Comparison of ENCODE assay signal across 24 mouse cellular contexts in genomic region chr13:45797696-45798095, GRCm38 (mm10).
DNase-seq lines count a peak whose midpoint lies in the region; ATAC-seq and TF ChIP-seq lines count a peak whose summit lies in the region.
"Had no signal": no experiment of that assay in that cellular context is flagged by ENCODE, and none has a peak within 500 bp of the region (broad histone marks: within the 10 kb centered on the region; RNA-seq: fewer than 3 reads in every experiment).

No protein-coding gene starts in this region.

- peaks cover 11% of the 10 kb centered on the region for H3K4me1 ChIP-seq in heart, adult 2 months (ENCODE audit: control insufficient read depth, insufficient read depth, low read length)
- peaks cover 28% of the 10 kb centered on the region for H3K4me1 ChIP-seq in bone marrow macrophage, adult 2 months (ENCODE audit: control insufficient read depth, insufficient read depth, low read length)
- no peaks in the 10 kb centered on the region for H3K4me1 ChIP-seq in limb, embryonic 10.5 days
- H3K4me1 ChIP-seq: forebrain, embryonic 15.5 days; limb, embryonic 15.5 days; liver, embryonic 15.5 days; neural tube, embryonic 15.5 days had no signal

- no peak overlapping the region for H3K9ac ChIP-seq in heart, adult 2 months (ENCODE audit: low read depth, low read length)
- H3K9ac ChIP-seq: forebrain, embryonic 15.5 days; heart, embryonic 12.5 days; hindbrain, embryonic 14.5 days; limb, embryonic 15.5 days; liver, embryonic 15.5 days; neural tube, embryonic 15.5 days had no signal

- H3K4me3 ChIP-seq in heart, adult 2 months, result no peak overlapping the region
- no peak overlapping the region for H3K4me3 ChIP-seq in bone marrow macrophage, adult 2 months (ENCODE audit: insufficient read depth, low read length)
- H3K4me3 ChIP-seq in limb, embryonic 10.5 days, result no peak overlapping the region
- H3K4me3 ChIP-seq: forebrain, embryonic 15.5 days; heart, embryonic 12.5 days; left cerebral cortex, adult 2 months; limb, embryonic 15.5 days; liver, embryonic 15.5 days; neural tube, embryonic 15.5 days had no signal

- no peaks in the 10 kb centered on the region for H3K79me2 ChIP-seq in heart, adult 2 months (replicated peaks; ENCODE audit: control insufficient read depth, insufficient read depth, low read length)

- TF ChIP-seq CTCF in heart, adult 2 months (IDR thresholded peaks at IDR 0.05), result no peak
- no peak for TF ChIP-seq CTCF in bone marrow macrophage, adult 2 months (IDR thresholded peaks at IDR 0.05; ENCODE audit: low read depth, low read length)

- 30% methylated on average over 6 of the region's 6 CpGs for WGBS in heart, adult 2 months
- 91% methylated on average over 6 of the region's 6 CpGs for WGBS in limb, embryonic 10.5 days

- TF ChIP-seq EP300 in heart, adult 2 months (IDR thresholded peaks at IDR 0.05; ENCODE audit: insufficient read depth, low read depth, low read length), result no peak

- no peak for TF ChIP-seq POLR2A in heart, adult 2 months (IDR thresholded peaks at IDR 0.05; ENCODE audit: insufficient read depth, low read depth, low read length)
- no peak for TF ChIP-seq POLR2A in bone marrow macrophage, adult 2 months (IDR thresholded peaks at IDR 0.05; ENCODE audit: borderline replicate concordance, low read depth, low read length)

- peak; percentile 27 to 48; a peak in 2 of 4 replicates for ATAC-seq in hematopoietic stem cell, adult 5-6 weeks (replicated peaks in 1 of 2; ENCODE audit: insufficient read depth in 1 of 2, low FRiP score in 2 of 2, low TSS enrichment in 1 of 2, low read depth in 1 of 2, poor library complexity in 2 of 2, severe bottlenecking in 2 of 2)
- ATAC-seq in erythroblast, adult 5-6 weeks (replicated peaks; ENCODE audit: low FRiP score, poor library complexity, severe bottlenecking), result no peak
- ATAC-seq: forebrain, embryonic 15.5 days; inflammation-experienced regulatory T-cells, adult 6 months had no signal

- DNase-seq in heart, adult 2 months, result peak in 1 of 2 experiments; percentile 5
- no peak for DNase-seq in heart, postnatal 25 days (ENCODE audit: low spot score)
- peak; percentile 9 for DNase-seq in A20 (ENCODE audit: low read depth, low spot score)
- DNase-seq in layer of hippocampus, postnatal 36 days, result no peak
- no peak for DNase-seq in limb, embryonic 10.5 days (ENCODE audit: low spot score)
- DNase-seq: adrenal gland, postnatal 25 days; cerebellum, adult 11-12 months; cerebellum, postnatal 10 days; heart, postnatal 14 days; kidney, adult 18-20 months; thymus, adult 18-20 months; thymus, postnatal 4 days had no signal

- no peaks in the 10 kb centered on the region for H3K27me3 ChIP-seq in heart, adult 2 months (ENCODE audit: control insufficient read depth, insufficient read depth, low read length)
- H3K27me3 ChIP-seq in limb, embryonic 10.5 days (ENCODE audit: low read depth, poor library complexity, severe bottlenecking), result no peaks in the 10 kb centered on the region
- H3K27me3 ChIP-seq: forebrain, embryonic 15.5 days; heart, embryonic 12.5 days; limb, embryonic 15.5 days; liver, embryonic 15.5 days; neural tube, embryonic 15.5 days had no signal

- no peaks in the 10 kb centered on the region for H3K9me3 ChIP-seq in limb, embryonic 10.5 days (replicated peaks)
- H3K9me3 ChIP-seq: forebrain, embryonic 15.5 days; heart, embryonic 12.5 days; limb, embryonic 15.5 days; liver, embryonic 15.5 days; neural tube, embryonic 15.5 days had no signal

- intact Hi-C loops in heart, adult 2 months (cut with DNase I), result no loop called here
- intact Hi-C loops in heart, postnatal 25 days (cut with DNase I), result no loop called here

- peak overlapping the region; percentile 57 for H3K27ac ChIP-seq in heart, adult 2 months
- peak overlapping the region; percentile 34 for H3K27ac ChIP-seq in bone marrow macrophage, adult 2 months (ENCODE audit: insufficient read depth, low read depth, low read length)
- no peak overlapping the region for H3K27ac ChIP-seq in limb, embryonic 10.5 days
- H3K27ac ChIP-seq: forebrain, embryonic 15.5 days; hindbrain, embryonic 14.5 days; left cerebral cortex, adult 2 months; limb, embryonic 15.5 days; liver, embryonic 15.5 days; macrophage; neural tube, embryonic 15.5 days had no signal

- peaks cover 17% of the 10 kb centered on the region for H3K36me3 ChIP-seq in heart, adult 2 months (ENCODE audit: control insufficient read depth, insufficient read depth, low read length)
- no peaks in the 10 kb centered on the region for H3K36me3 ChIP-seq in limb, embryonic 10.5 days
